Mouse (Mus musculus): ENCODE data around the gene Bmp3.
A peak's percentile ranks its signal among the peaks of the same experiment; 100 is the strongest.

Bmp3 gene

GRCm38 (mm10) chr5:98854264-98854626 lies at the start of gene Bmp3:
Gene Bmp3, plus strand, starts transcription at chr5:98854415.
- peak in 1 of 2 experiments; percentile 46 for DNase-seq (ENCODE audit: low spot score in 2 of 2)

GRCm38 (mm10) chr5:98804761-98805160 lies 49.5 kb upstream of the Bmp3 start:
- DNase-seq (ENCODE audit: low spot score in 2 of 2) = no peak

GRCm38 (mm10) chr5:98806492-98806891 lies 47.7 kb upstream of the Bmp3 start:
- no peak for DNase-seq (ENCODE audit: low spot score in 2 of 2)

DNA sequence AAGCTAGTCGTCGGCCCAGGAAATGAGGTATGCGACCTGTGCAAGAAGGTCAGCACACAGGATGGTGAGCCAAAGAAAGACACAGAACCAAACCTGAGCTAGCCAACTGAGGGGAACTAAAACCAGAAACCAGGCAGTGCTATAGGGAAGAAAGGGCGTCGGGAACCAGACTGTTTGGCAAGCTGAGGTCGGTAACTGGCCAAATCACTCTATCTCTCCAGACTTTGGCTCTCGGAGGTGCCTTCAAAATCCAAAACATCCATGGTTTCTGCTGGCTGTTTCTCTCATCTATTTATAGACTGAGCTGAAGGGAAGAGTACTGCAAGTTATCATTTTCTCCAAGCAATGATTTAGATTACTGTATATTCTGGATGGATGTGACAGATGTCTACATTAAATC lies 47.2 kb upstream of the Bmp3 start:
- DNase-seq (ENCODE audit: low spot score in 2 of 2) = no peak

- no peak for DNase-seq (ENCODE audit: low spot score in 2 of 2)
Observed at GRCm38 (mm10) chr5:98807953-98808352, 46.3 kb upstream of the Bmp3 start.

DNA sequence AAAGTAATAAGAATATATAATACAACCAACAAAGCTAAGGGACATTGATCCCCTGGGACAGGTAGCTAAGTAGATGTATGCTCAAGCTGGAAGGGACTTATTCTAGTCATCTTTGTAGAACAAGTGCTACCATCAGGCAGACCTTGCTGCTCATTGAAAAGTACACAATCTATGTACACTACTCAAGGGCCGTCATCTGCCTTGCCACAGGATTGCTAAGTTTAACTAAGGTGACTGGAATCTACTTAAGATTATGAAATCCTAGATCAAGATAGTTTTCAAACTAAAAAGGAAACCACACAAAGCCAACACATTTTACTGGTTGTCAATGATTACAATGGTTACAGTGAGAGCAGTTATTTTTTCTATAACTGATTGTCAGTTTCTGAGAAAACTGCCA lies 41.8 kb upstream of the Bmp3 start:
- DNase-seq (ENCODE audit: low spot score in 2 of 2) = no peak

DNA sequence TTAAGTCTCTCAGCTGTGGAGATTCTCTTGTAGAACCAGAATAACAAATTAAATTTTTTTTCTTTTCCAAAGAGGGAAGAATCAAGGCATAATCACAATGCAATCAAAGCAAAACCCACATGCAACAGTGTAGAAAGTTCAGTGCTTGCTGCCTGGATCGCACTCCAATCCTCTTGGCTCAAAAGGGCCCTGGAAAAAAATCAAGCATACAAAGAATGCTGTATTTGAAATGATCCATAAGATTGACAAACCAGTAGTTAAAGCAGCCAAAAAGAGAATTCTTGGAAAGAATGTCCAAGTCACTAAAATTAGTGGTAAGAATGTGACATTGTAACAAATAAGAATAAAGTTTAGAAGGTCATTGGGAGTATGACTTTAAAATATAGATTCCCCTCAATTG lies 38.9 kb upstream of the Bmp3 start:
- no peak for DNase-seq (ENCODE audit: low spot score in 2 of 2)

GRCm38 (mm10) chr5:98833760-98834159 lies 20.5 kb upstream of the Bmp3 start:
- no peak for DNase-seq (ENCODE audit: low spot score in 2 of 2)

DNA sequence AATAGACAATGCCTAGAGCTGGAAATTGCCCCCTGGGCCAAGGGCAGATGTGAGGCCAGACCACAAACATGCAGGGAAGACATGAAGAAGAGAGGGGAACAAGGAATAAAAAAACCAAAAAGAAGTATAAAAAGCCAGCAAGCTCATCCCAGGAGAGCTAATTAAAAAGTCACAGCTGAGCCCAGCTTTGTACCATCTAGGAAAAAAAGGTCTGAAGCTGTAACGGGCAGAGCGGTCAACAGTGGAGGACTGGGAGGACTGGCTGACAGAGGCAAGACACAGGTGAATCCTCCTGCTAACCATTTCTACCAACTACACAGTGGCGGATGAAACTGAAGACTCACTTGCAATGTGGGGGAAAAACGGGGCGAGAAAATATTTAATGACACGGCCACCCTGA lies 19.9 kb upstream of the Bmp3 start:
- no peak for DNase-seq (ENCODE audit: low spot score in 2 of 2)

GRCm38 (mm10) chr5:98842600-98843310 lies 11.5 kb upstream of the Bmp3 start:
- no peak for DNase-seq (ENCODE audit: low spot score in 2 of 2)

DNA sequence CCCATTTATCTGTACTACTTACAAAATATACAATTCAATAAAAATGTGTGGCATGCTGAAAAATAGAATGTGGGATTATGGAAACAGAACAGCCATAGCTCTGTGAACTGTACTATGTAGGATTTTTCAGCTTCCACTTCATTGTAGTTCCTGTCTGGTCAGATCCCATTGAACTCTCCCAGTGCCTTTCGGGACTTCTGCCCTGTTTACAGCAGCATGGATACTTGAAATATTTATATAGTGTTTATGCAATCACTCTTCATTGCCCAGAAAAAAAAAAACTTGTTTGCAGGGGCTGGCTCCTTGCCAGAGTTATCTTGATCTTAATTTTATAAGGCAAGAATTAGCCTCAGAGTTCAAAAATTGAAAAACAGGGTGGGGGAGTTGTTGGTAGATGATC lies 9.6 kb upstream of the Bmp3 start:
- DNase-seq (ENCODE audit: low spot score in 2 of 2) = no peak

- DNase-seq (ENCODE audit: low spot score in 2 of 2) = peak in 1 of 2 experiments; percentile 3
Observed at GRCm38 (mm10) chr5:98854627-98855564, 681 bp downstream of the Bmp3 start.

DNA sequence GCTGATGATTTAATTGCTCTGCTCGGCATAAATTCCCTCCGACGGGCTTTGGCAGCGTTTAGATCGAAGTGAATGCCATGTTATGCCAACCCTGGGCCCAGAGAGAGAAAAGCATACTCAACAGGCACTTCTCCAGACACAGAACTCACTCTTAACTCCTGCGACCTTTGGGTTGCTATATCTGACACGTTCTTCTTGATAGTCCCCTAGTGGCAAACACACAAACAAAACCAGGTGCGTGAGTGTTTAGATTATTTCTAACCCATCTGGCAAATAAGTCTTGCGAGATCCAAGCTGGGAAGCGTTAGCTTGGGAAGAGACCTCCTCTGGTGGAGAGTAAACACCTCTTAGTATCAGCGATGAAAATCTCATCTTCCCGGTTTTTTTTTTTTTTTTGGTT lies 1.5 kb downstream of the Bmp3 start:
- no peak for DNase-seq (ENCODE audit: low spot score in 2 of 2)

DNA sequence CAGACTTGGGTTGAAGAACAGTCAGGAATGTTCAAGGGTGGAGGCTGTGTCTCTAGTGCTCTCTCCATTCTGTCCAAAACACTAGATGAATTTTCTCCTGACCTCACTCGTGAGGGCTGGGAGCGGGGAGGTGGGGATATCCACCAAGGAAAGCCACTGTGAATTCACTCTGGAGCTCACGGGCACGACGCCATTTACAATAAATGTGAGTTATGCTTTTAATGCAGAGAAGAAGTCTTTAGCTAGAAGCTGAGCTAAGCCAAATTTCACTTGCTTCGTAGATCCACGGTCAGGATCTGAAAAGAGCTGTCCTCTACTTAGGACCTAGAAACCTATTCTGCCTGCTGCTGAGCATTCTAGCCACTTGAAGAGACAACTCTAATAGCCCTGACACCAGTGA lies 2.1 kb downstream of the Bmp3 start:
- DNase-seq (ENCODE audit: low spot score in 2 of 2) = no peak

DNA sequence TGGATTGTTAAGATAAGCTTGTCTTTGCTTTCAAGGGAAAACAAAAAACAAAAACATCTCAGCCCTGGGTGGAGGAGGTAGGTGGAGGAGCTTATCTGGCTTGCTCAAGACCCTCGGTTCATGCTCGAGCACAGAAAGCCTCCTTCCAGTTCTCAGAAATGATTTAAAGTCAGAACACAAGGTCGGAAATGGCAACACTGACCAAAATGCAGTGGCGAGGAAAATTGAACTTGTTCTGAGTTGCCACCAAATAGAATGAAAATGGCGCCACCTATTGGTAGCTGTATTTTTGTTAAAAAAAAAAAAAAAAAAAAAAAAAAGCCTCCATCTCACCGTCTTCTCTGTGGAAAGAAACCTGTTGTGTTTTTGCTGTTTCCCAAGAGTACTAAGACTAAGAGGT lies 9.7 kb downstream of the Bmp3 start:
- peak in 1 of 2 experiments; percentile 8 for DNase-seq (ENCODE audit: low spot score in 2 of 2)

DNA sequence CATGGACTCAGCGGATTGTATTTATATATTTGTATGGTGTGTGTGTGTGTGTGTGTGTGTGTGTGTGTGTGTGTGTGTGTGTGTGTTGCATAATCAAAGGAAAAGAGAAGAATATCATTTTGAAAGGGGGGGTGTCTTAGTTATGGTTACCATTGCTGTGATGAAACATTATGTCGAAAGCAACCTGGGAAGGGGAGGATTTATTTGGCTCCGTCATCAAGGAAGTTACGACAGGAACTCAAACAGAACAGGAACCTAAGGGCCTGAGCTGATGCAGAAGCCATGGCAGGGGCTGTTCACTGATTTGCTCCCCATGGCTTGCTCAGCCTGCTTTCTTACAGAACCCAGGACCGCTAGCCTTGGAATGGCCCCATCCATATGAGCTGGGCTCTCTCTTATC lies 10.9 kb downstream of the Bmp3 start:
- DNase-seq (ENCODE audit: low spot score in 2 of 2) = no peak

DNA sequence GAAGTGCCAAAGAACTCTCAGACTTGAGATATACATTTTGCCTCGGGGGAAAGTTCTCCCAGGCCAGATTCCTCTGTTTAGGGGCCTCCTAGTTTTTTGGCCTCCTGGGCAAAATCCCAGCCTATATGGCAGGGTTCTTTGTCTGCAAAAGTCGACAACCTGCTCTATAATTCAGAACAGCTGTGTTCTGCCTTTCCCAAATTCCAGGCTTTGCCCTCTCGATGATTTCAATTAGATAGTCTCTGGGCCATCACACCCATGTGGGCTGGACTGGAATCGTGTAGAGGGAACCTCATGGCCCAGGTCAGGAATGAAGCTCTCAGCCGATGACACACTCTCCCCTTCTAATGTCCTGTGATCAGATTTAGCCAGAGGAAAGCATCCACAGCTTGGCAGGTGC lies 21.8 kb downstream of the Bmp3 start:
- no peak for DNase-seq (ENCODE audit: low spot score in 2 of 2)

DNA sequence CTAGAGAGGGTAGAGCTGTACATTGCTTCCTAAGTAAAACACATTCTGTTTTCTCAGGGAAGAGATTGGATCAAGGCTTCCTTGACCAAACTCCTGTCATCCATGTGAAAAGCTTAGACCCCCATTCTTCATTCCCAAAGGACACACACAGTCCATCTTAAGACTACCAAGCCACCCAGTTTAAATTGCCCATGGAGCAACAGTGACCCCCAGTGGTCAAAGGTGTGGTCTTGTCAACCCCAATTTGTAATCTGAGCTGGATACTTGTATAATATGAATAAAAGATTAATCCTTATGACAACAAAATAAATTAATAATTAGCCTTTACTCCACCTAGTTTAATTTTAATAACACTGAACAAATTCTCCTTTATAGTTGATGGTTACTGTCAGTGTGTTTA lies 24.7 kb downstream of the Bmp3 start:
- DNase-seq (ENCODE audit: low spot score in 2 of 2) = peak in 1 of 2 experiments; percentile 63

DNA sequence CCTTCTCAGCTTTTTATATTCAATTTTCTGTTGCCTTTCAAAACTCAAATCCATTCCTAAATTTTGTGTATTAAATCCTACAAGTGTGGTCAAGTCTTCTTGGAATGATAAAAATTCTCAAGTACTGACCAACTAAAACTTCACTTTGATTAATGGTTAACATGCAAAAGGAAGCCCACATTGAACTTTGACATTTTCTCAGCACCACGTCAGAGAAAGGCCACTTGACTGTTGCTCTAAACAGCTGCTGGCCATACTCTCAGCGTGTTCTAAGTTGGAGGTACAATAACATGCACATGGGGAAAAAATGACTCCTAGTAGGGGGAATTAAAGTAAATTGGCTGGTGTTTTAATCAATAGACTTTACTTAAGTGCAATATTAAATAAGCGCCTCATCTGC lies 27.9 kb downstream of the Bmp3 start:
- DNase-seq (ENCODE audit: low spot score in 2 of 2) = no peak

GRCm38 (mm10) chr5:98890544-98891050 lies 36.4 kb downstream of the Bmp3 start:
- DNase-seq (ENCODE audit: low spot score in 2 of 2) = no peak

DNA sequence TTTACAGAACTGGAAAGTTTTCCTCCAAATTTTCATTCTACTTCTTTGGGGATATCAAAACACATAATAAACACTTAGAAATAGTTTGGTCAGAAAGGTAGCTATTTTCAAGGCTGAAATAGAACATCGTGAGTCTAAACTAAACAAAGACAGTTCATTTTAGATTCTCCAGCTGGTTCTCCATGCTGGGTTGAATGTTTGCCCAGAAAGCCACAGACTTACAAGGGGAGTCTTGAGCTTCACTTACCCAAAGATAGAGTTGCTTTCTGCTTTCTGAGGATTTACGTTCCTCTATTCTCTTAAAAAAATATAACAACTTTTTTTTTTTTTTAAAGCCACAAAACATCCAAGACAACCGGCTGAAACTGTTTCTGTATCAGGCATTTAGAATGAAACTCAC lies 40.1 kb downstream of the Bmp3 start:
- peak in 1 of 2 experiments; percentile 21 for DNase-seq (ENCODE audit: low spot score in 2 of 2)

DNA sequence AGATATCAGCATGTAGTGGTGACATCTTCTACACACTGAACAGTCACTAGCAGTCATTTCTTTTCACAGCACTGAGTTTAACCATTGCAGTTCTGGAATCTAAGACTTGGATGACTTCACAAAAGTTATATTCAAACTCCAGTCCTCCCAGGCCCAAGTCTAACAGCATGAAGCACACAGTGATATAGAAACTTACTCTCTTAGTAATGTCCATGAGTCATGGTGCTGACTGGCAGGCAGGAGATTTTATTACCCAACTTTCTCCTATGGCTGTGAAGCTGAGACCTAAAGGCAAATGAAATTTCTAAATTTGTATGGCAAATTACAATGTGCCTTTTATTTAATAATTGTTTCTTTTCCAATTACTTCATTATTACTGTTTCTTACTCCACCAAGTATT lies 43.7 kb downstream of the Bmp3 start:
- DNase-seq (ENCODE audit: low spot score in 2 of 2) = no peak

- DNase-seq (ENCODE audit: low spot score in 2 of 2) = no peak
Observed at GRCm38 (mm10) chr5:98900926-98901325, 46.7 kb downstream of the Bmp3 start.
